Mouse (Mus musculus) hindbrain, embryonic 13.5 days (tissue): ENCODE data around the gene Ccdc136. TPM values are rescaled to one million over a fixed set of nuclear protein-coding genes. Genes with fewer than 3 reads are reported as not detected.
"Not testable (repeated sequence)": the region's sequence is repeated elsewhere in the genome, so short reads cannot be mapped to it uniquely, and the experiment has no call there.

Source experiments
- ATAC-seq: fragments of 200-750 bp; cut with Nextera tagmentation; 2 replicates; pipeline ENCODE4 v1.8.0; 2017; ENCODE audit warnings: moderate TSS enrichment; ENCODE audit not compliant: low FRiP score
- H3K27ac ChIP-seq: fragments of 300-500 bp; sonication (generic); 2 replicates; pipeline ENCODE4 v1.5.1; 2015; ENCODE audit warnings: inconsistent platforms, mild to moderate bottlenecking, moderate library complexity
- H3K27me3 ChIP-seq: fragments of 300-500 bp; sonication (generic); 2 replicates; pipeline ENCODE4 v1.6.1; 2015; ENCODE audit warnings: mild to moderate bottlenecking, inconsistent platforms
- H3K36me3 ChIP-seq: fragments of 300-500 bp; sonication (generic); 2 replicates; pipeline ENCODE4 v1.6.1; 2015; ENCODE audit warnings: mild to moderate bottlenecking, inconsistent platforms
- H3K4me1 ChIP-seq: fragments of 300-500 bp; sonication (generic); replicated peaks from 2 replicates; pipeline ENCODE4 v1.6.1; 2015; ENCODE audit warnings: inconsistent platforms
- H3K4me2 ChIP-seq: fragments of 300-500 bp; sonication (generic); 2 replicates; pipeline ENCODE4 v1.6.1; 2015; ENCODE audit warnings: inconsistent platforms, mild to moderate bottlenecking, moderate library complexity
- H3K4me3 ChIP-seq: fragments of 300-500 bp; sonication (generic); 2 replicates; pipeline ENCODE4 v1.5.1; 2015; ENCODE audit warnings: mild to moderate bottlenecking, inconsistent platforms
- H3K9ac ChIP-seq: fragments of 300-500 bp; sonication (generic); 2 replicates; pipeline ENCODE4 v1.6.1; 2015; ENCODE audit warnings: mild to moderate bottlenecking, inconsistent platforms
- H3K9me3 ChIP-seq: fragments of 300-500 bp; sonication (generic); 2 replicates; pipeline ENCODE4 v1.6.1; 2016; ENCODE audit warnings: inconsistent platforms
- WGBS: fragments of 180-500 bp; shearing (Covaris S2); methylation state at CpG from one replicate; pipeline ENCODE4 v1.1.7; 2015; 5-methylcytosine and 5-hydroxymethylcytosine counted together
- polyA plus RNA-seq: library from polyadenylated mRNA; unstranded; fragments of >200 nt; fragmentation: Nextera tagmentation; extraction: Ambion mirVana; gene quantifications from 2 replicates; pipeline ENCODE4 v1.2.1, GENCODE M21; 2015

Gene Ccdc136
- polyA plus RNA-seq, 1 experiment from 2014 or later: 46.1 TPM

DNA sequence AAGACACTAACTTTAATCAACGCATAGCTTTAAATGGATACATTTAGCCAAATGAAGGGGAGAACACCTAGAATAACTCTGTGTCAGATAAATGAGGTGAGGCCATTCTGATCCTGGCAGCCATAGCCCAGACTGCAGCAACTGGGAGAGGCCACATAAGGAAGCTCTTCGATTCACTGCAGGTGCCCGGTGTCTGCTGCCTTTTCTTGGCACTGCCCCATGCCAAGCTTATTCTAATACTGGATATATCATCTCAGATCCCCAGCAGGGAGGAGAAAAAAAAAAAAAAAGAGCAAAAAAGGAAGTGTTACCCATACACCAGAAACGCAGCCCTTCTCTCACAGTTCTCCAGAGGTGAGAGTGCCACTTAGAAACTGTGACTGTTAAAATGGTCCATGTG is 18.7 kb upstream of the Ccdc136 start:
- no peaks in the 10 kb centered on the region for H3K4me1 ChIP-seq
- WGBS: 96% methylated on average over 4 of the region's 4 CpGs
- H3K9me3 ChIP-seq: no peaks in the 10 kb centered on the region
- no peak overlapping the region for H3K4me2 ChIP-seq
- no peaks in the 10 kb centered on the region for H3K27me3 ChIP-seq
- no peak for ATAC-seq
- H3K4me3 ChIP-seq: no peak overlapping the region
- peaks cover 74% of the 10 kb centered on the region for H3K36me3 ChIP-seq
- no peak overlapping the region for H3K27ac ChIP-seq
- no peak overlapping the region for H3K9ac ChIP-seq

DNA sequence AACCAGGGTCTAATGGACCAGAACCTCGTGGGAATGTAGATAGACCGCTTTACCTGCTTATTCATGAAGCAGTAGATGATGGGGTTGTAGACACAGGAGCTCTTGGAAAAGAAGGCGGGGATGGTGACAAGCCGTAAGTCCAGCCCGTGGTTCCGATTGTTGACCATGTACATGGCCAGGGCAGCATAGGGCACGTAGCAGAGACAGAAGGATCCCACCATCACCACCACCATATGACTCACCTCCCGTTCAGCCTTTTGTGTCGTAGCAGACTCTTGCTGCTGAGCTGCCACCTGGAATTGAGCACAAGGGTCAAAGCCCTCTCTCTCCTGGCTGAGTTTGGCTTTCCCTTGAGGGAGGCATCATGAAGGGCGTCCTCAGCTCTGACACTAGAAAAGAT is 17.4 kb upstream of the Ccdc136 start:
- WGBS: 97% methylated on average over 10 of the region's 10 CpGs
- Histone ChIP-seq H3K9me3 (no peaks in the 10 kb centered on the region), H3K9ac (no peak overlapping the region), H3K27me3 (no peaks in the 10 kb centered on the region), H3K4me1 (no peaks in the 10 kb centered on the region), H3K27ac (no peak overlapping the region), H3K4me3 (no peak overlapping the region), H3K36me3 (peaks cover 62% of the 10 kb centered on the region), H3K4me2 (no peak overlapping the region)
- no peak for ATAC-seq

DNA sequence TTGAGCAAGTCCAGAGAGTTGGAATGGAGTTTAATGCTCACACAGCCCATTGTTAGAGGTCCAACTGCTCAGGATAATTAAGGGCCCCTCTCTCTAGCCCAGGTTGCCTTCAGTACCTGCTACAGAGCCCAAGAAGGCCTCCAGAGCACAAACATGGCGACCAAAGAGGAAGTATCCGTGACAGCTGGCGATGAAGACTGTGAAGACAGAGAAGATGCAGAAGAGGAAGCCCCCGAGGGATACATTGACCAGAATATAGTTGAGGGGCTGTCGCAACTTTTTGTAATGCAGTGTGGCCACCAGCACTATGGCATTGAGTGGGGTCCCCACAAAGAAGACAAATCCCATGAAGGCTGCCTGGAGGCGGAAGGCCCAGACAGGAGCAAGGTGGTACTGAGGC is 16.2 kb upstream of the Ccdc136 start:
- Histone ChIP-seq H3K27me3 (no peaks in the 10 kb centered on the region), H3K4me3 (no peak overlapping the region), H3K4me2 (no peak overlapping the region), H3K9ac (no peak overlapping the region), H3K27ac (no peak overlapping the region), H3K36me3 (peaks cover 50% of the 10 kb centered on the region), H3K9me3 (no peaks in the 10 kb centered on the region), H3K4me1 (no peaks in the 10 kb centered on the region)
- WGBS: 95% methylated on average over 6 of the region's 6 CpGs
- no peak for ATAC-seq

DNA sequence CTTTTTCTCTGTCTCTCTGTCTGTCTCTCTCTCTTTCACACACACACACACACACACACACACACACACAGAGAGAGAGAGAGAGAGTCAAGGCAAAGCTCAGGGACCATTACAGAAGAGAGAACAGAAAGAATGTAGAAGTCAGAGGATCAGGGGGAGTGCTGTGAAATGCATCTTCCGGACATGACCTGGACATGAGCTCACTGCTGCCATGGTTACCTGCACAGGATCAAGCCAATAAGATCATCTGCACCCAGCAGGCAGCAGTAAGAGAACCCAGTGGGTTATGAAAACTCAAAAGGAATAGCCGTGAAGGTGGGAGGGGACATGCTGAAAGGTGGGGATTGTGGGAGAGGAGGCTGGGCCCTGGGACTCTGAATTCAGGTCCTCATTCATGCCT is 13.7 kb upstream of the Ccdc136 start:
- no peaks in the 10 kb centered on the region for H3K4me1 ChIP-seq
- peaks cover 26% of the 10 kb centered on the region for H3K36me3 ChIP-seq
- WGBS: 49% methylated on average over 2 of the region's 2 CpGs
- H3K4me3 ChIP-seq: no peak overlapping the region
- H3K9ac ChIP-seq: no peak overlapping the region
- no peak overlapping the region for H3K4me2 ChIP-seq
- H3K27ac ChIP-seq: no peak overlapping the region
- H3K27me3 ChIP-seq: peaks cover 2% of the 10 kb centered on the region; the same call in 1 of the 2 replicates
- ATAC-seq: no peak
- no peaks in the 10 kb centered on the region for H3K9me3 ChIP-seq

DNA sequence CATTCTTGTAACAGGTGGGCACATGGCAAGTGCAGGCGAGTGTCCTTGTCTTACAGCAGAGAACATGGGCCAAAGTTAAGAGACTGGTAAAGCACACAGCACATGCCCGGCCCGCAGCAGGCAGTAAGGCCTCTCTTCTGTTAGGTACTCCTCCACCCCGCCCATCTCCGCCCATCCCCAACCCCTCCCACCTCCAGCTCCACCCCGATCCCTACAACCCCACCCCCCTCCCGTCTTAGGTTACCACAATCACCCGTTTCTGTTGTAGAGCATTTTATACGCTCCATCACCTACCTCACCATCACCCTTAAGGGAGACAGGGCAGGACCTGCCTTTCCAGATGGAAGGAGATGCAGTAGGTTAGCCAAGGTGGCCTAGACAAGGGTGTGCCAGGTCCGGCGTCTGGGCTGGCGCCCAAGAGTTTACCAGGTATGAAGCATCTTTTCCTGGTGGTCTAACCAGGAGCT is 8.0 kb upstream of the Ccdc136 start, which contains the start of gene Opn1sw:
TSS of gene Opn1sw (minus strand) at position 417 of the 467 bp plus-strand sequence.
- Histone ChIP-seq H3K27me3 (peaks cover 25% of the 10 kb centered on the region), H3K4me1 (no peaks in the 10 kb centered on the region; the same call in 1 of the 2 replicates), H3K27ac (0 out of 2 replicates have a peak within 1 kb of the TSS, but pooled peaks have one; percentile 0), H3K36me3 (no peaks in the 10 kb centered on the region), H3K4me3 (no peak within 1 kb of the TSS), H3K9me3 (no peaks in the 10 kb centered on the region), H3K9ac (peak within 1 kb of the TSS; percentile 30; the same call in 1 of the 2 replicates), H3K4me2 (peak within 1 kb of the TSS; percentile 13; the same call in 1 of the 2 replicates)
- WGBS: 4% methylated on average over 12 of the region's 12 CpGs
- 0 out of 2 replicates have a peak, but pooled peaks have one; percentile 28 for ATAC-seq

DNA sequence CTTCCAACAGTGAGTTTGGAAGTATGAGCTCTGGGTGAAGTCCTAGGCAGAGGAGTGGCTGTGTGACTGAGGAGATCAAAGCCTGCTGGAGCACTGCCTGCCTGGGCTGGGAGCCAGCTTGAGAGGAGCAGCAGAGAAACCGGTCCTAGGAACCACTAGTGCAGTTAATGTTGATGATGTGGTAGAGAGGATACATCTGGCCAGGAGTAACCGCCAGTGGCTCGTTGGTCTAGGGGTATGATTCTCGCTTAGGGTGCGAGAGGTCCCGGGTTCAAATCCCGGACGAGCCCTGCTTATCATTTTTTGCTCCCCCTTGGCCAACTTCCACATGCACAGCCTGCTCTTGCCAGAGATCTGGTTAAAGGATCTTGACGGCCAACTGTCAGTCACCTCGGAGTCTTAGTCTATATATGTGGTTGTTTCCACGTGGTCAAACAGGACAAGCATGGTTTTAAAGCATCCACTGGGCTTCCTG is 7.5 kb upstream of the Ccdc136 start:
- Histone ChIP-seq H3K36me3 (no peaks in the 10 kb centered on the region), H3K9me3 (no peaks in the 10 kb centered on the region), H3K9ac (no peak overlapping the region), H3K4me2 (0 out of 2 replicates have a peak overlapping the region, but pooled peaks have one; percentile 13), H3K27me3 (peaks cover 27% of the 10 kb centered on the region), H3K4me3 (no peak overlapping the region), H3K27ac (0 out of 2 replicates have a peak overlapping the region, but pooled peaks have one; percentile 0), H3K4me1 (no peaks in the 10 kb centered on the region; the same call in 1 of the 2 replicates)
- 16% methylated on average over 11 of the region's 11 CpGs for WGBS
- ATAC-seq: peak; percentile 72

DNA sequence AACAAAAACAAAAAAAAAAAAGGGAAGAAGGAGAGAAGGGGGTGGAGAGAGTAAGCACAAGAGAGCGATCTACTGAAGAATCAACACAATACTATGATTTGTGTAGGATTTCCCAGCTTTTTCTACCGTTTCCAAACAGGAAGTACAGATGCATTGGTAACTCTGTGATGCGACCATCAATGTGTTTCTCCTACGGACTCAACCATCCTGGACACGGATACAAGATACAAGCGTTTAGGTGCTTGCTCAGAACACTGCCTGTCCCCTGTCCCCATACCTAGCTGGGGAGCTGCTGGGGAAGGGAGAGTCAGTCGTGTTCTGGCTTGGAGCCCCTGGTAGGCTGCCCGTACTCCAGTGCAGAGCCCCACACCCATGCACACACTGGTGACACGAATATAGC is 6.7 kb upstream of the Ccdc136 start:
- Histone ChIP-seq H3K27ac (no peak overlapping the region), H3K36me3 (no peaks in the 10 kb centered on the region), H3K4me2 (no peak overlapping the region), H3K4me3 (no peak overlapping the region), H3K4me1 (no peaks in the 10 kb centered on the region; the same call in 1 of the 2 replicates), H3K9ac (no peak overlapping the region), H3K9me3 (no peaks in the 10 kb centered on the region), H3K27me3 (peaks cover 35% of the 10 kb centered on the region)
- 65% methylated on average over 9 of the region's 9 CpGs for WGBS
- ATAC-seq: no peak

DNA sequence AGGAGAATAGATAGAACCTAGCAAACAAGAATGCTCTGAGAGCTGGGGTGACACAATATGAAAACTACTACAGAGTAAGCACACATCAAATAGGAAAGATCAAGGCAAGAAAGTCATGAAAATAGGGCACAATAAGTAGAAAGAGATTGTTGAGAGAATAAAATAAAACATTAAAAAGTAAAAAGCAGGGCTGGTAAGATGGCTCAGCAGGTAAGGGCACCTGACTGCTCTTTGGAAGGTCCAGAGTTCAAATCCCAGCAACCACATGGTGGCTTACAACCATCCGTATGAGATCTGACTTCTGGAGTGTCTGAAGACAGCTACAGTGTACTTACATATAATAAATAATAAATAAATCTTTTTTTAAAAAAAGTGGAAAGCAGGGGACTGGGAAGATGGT is 5.6 kb upstream of the Ccdc136 start:
- not testable (repeated sequence) for H3K4me2 ChIP-seq, H3K4me1 ChIP-seq, H3K9ac ChIP-seq, H3K9me3 ChIP-seq, H3K27ac ChIP-seq, H3K4me3 ChIP-seq, H3K36me3 ChIP-seq, ATAC-seq
- WGBS: 81% methylated on average over 1 of the region's 1 CpGs
- peaks cover 45% of the 10 kb centered on the region for H3K27me3 ChIP-seq

DNA sequence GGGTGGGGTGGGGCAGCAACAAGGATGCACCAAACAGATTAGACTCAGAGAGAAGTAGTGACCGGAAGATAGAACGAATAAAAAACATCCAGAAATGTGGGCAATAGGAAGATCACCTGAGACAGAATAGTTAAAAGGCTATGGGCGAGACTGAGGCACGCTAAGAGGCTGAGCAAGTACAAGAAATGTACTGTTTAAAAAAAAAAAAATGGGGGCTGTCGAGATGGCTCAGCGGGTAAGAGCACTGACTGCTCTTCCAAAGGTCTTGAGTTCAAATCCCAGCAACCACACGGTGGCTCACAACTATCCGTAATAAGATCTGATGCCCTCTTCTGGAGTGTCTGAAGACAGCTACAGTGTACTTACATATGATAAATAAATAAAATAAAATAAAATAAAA is 4.9 kb upstream of the Ccdc136 start:
- H3K4me2 ChIP-seq, H3K36me3 ChIP-seq, H3K4me3 ChIP-seq, ATAC-seq, H3K27ac ChIP-seq, H3K9ac ChIP-seq, H3K9me3 ChIP-seq, H3K4me1 ChIP-seq: not testable (repeated sequence)
- WGBS: 79% methylated on average over 8 of the region's 8 CpGs
- peaks cover 46% of the 10 kb centered on the region for H3K27me3 ChIP-seq

DNA sequence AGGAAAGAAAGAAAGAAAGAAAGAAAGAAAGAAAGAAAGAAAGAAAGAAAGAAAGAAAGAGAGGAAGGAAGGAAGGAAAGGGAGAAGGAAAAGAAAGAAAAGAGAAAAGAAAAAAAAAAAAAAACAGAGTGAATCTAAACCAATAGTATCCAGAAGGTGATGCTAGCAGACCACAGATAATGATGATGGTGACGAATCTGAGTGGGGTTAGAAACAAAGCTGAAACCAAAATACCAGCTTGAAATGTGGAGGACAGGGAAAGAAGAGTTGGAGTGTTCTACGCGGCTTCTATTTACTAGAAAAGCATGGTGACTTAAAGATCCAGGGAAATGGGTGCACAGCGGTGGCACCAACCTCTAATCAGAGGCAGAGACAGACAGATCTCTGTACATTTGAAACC is 4.3 kb upstream of the Ccdc136 start:
- Histone ChIP-seq H3K36me3 (no peaks in the 10 kb centered on the region), H3K4me1 (peaks cover 9% of the 10 kb centered on the region), H3K4me2 (no peak overlapping the region), H3K27ac (no peak overlapping the region), H3K4me3 (no peak overlapping the region), H3K9me3 (no peaks in the 10 kb centered on the region), H3K27me3 (peaks cover 46% of the 10 kb centered on the region), H3K9ac (no peak overlapping the region)
- 73% methylated on average over 4 of the region's 4 CpGs for WGBS
- ATAC-seq: no peak

DNA sequence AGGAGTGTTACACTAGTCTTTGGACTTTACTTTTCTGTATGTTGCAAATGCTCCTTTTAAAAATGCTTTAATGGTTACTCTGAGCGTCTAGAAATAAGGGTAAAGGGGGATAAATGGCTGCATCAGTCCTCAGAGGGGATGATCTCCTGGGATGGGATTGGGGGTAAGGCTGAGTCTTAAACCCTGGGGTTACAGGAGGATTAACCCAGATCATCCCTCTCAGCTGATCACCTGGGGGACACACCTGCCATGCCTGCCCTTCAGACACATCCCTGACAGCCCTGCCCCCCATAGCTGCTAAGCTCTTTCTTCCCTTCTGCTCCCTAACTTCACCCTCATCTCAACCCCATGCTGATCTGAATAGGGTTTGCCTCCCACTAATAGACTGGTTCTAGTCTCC is 1.8 kb upstream of the Ccdc136 start:
- no peak overlapping the region for H3K27ac ChIP-seq
- WGBS: 52% methylated on average over 1 of the region's 1 CpGs
- no peak overlapping the region for H3K9ac ChIP-seq
- ATAC-seq: no peak
- peaks cover 2% of the 10 kb centered on the region; the same call in 1 of the 2 replicates for H3K36me3 ChIP-seq
- H3K9me3 ChIP-seq: no peaks in the 10 kb centered on the region
- no peak overlapping the region for H3K4me2 ChIP-seq
- H3K4me3 ChIP-seq: no peak overlapping the region
- H3K27me3 ChIP-seq: peaks cover 32% of the 10 kb centered on the region
- H3K4me1 ChIP-seq: peaks cover 20% of the 10 kb centered on the region

DNA sequence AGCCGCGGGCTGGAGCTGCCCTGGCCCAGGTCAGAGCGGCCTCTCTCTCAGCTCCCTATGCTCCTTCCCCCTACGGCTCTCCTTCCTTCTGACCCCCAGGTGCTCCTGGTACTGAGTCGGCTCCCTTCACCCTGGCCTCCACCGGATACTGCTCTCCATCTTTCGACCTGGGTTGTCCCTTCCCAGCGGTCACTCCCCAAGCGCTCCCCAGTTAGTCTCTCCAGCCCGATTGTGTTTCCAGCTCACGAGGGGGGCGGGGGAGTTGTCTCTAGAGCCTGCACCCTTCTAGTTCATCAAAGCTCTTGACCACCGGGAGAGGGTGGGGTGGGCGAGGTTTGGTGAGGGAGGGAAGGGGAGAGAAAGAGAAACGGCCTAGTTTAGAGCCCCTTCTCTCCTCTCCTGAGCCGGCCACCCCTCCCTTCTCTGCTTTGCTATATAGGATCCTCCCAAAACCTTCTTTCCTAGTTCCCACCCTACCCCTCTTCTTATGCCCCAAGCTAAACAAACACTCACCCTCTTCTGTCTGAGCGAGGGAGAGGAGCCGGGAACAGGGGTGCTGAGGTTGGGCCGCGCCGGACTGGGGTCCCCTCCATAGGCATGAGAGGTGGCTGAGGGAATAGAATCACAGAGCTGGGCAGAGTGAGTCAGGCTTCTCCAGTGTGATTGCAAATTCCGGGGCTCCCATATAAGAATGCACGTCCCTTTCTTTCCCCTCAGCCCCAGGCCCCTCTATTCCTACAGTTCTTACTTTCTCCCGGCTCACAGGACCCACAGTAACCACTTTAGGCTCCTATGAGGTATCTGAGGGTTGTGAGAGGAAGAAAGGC is 818 bp downstream of the Ccdc136 start:
- Histone ChIP-seq H3K9me3 (no peaks in the 10 kb centered on the region), H3K4me2 (peak overlapping the region; percentile 84), H3K4me3 (peak overlapping the region; percentile 69), H3K36me3 (peaks cover 3% of the 10 kb centered on the region; the same call in 1 of the 2 replicates), H3K4me1 (peaks cover 20% of the 10 kb centered on the region), H3K27ac (peak overlapping the region; percentile 85), H3K27me3 (peaks cover 35% of the 10 kb centered on the region), H3K9ac (peak overlapping the region; percentile 87)
- WGBS: 2% methylated on average over 22 of the region's 24 CpGs
- ATAC-seq: peak; percentile 83
